Mouse (Mus musculus) bone marrow, adult 2 months (tissue): ENCODE results near the gene Dcbld1. TPM values are rescaled to one million over a fixed set of nuclear protein-coding genes. Genes with fewer than 3 reads are reported as not detected.
A peak's percentile ranks its signal among the peaks of the same experiment; 100 is the strongest.

Experiments used
- H3K27ac ChIP-seq: fragments of 200-500 bp; 2 replicates; pipeline ENCODE4 v1.5.1; 2012; ENCODE audit warnings: low read depth, mild to moderate bottlenecking, control low read depth, inconsistent platforms, low read length; ENCODE audit not compliant: control insufficient read depth, poor library complexity, insufficient read depth
- H3K4me1 ChIP-seq: fragments of 200-500 bp; 2 replicates; pipeline ENCODE4 v1.6.1; 2011; ENCODE audit warnings: low read length; ENCODE audit not compliant: control insufficient read depth, insufficient read depth
- H3K4me3 ChIP-seq: fragments of 200-500 bp; replicated peaks from 2 replicates; pipeline ENCODE3; 2011; ENCODE audit warnings: mild to moderate bottlenecking, low read depth, low read length, control low read depth; ENCODE audit not compliant: control insufficient read depth
- CTCF ChIP-seq: fragments of 200-500 bp; IDR thresholded peaks from 2 replicates; pipeline ENCODE4 v1.5.1; 2011; ENCODE audit warnings: low read length, control low read depth; ENCODE audit not compliant: control insufficient read depth, insufficient read depth
- POLR2A ChIP-seq: fragments of 200-500 bp; IDR thresholded peaks from 2 replicates; pipeline ENCODE4 v1.6.1; 2011; ENCODE audit warnings: low read depth, mild to moderate bottlenecking, control low read depth, low read length, borderline replicate concordance; ENCODE audit not compliant: control insufficient read depth
- WGBS: fragments of 180-500 bp; shearing (Covaris S2); methylation state at CpG from one replicate; pipeline ENCODE4 v1.1.7; 2018; 5-methylcytosine and 5-hydroxymethylcytosine counted together
- polyA plus RNA-seq: library from polyadenylated mRNA; stranded (reverse); fragments of >200 nt; gene quantifications from 2 replicates; pipeline ENCODE4 v1.2.4, GENCODE M21; 2011; ENCODE audit warnings: low replicate concordance; ENCODE audit not compliant: missing spikeins, insufficient read depth, insufficient read length

Gene Dcbld1
- polyA plus RNA-seq, 1 experiment: 2.4 TPM

- TF ChIP-seq POLR2A: no peak
- no peak for TF ChIP-seq CTCF
- no peaks in the 10 kb centered on the region for H3K4me1 ChIP-seq
- no peak overlapping the region for H3K27ac ChIP-seq
- 81% methylated on average over 3 of the region's 3 CpGs for WGBS
- no peak overlapping the region for H3K4me3 ChIP-seq
Observed at GRCm38 (mm10) chr10:52219600-52219999, 13.8 kb upstream of the Dcbld1 start.

GRCm38 (mm10) chr10:52232196-52233176 lies 933 bp upstream of the Dcbld1 start:
- no peak overlapping the region for H3K27ac ChIP-seq
- no peaks in the 10 kb centered on the region; the same call in 1 of the 2 replicates for H3K4me1 ChIP-seq
- no peak for TF ChIP-seq POLR2A
- TF ChIP-seq CTCF: peak; percentile 25; the same call in 1 of the 2 replicates
- H3K4me3 ChIP-seq: no peak overlapping the region
- WGBS: 8% methylated on average over 21 of the region's 21 CpGs

- 1% methylated on average over 39 of the region's 40 CpGs for WGBS
- Histone ChIP-seq H3K27ac (no peak overlapping the region; the same call in 1 of the 2 replicates), H3K4me3 (peak overlapping the region; percentile 45), H3K4me1 (no peaks in the 10 kb centered on the region; the same call in 1 of the 2 replicates)
- TF ChIP-seq POLR2A (no peak), CTCF (no peak)
Observed at GRCm38 (mm10) chr10:52233969-52234653, 692 bp downstream of the Dcbld1 start.

DNA sequence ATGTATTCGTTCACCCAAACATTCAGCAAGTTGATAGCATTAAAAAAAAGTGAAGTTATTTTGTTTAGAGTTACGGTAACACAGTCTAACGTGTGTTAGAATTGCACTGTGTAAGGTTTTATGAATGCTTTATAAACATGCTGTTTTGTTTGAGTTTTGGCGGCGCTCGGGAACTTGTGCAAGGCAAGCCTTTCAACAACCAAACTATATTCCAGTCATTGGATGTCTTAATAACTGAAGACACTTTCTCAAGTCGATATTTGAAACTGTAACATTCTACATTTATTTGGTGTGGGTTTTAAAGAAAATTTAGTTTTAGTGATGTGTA lies 1.2 kb downstream of the Dcbld1 start:
- TF ChIP-seq POLR2A (no peak), CTCF (no peak)
- WGBS: 9% methylated on average over 7 of the region's 7 CpGs
- H3K4me3 ChIP-seq: no peak overlapping the region

DNA sequence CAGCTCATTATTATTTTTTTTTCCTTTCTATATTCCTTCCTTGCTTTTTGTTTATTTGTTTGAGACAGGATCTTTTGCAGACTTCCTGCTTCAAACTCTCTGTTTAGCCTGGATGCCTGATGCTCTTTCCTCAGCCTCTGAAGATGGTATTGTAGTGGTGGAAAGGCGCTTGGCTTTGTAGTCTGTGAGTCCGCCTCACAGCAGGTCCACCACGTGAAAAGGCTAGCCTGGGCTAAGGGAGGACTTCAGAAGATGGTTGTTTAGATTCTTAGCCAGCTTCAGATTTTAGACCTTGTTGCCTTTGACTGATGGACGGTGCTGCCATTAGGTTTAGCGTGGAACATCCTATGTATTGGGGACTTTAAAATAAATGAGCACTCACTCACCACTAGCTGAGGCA lies 2.0 kb downstream of the Dcbld1 start:
- no peak for TF ChIP-seq POLR2A
- TF ChIP-seq CTCF: no peak
- H3K4me1 ChIP-seq: no peaks in the 10 kb centered on the region; the same call in 1 of the 2 replicates
- no peak overlapping the region for H3K4me3 ChIP-seq
- 78% methylated on average over 5 of the region's 5 CpGs for WGBS
- no peak overlapping the region for H3K27ac ChIP-seq

More for the DNA sequence above, 1.2 kb downstream of the Dcbld1 start:
- Histone ChIP-seq H3K27ac (no peak overlapping the region), H3K4me1 (no peaks in the 10 kb centered on the region; the same call in 1 of the 2 replicates)

GRCm38 (mm10) chr10:52242015-52242414 lies 8.6 kb downstream of the Dcbld1 start:
- WGBS: 84% methylated on average over 5 of the region's 5 CpGs
- no peaks in the 10 kb centered on the region for H3K4me1 ChIP-seq
- H3K4me3 ChIP-seq: no peak overlapping the region
- TF ChIP-seq POLR2A (no peak), CTCF (no peak)
- no peak overlapping the region for H3K27ac ChIP-seq

- Histone ChIP-seq H3K4me1 (no peaks in the 10 kb centered on the region), H3K4me3 (no peak overlapping the region), H3K27ac (no peak overlapping the region)
- TF ChIP-seq POLR2A: no peak
- no peak for TF ChIP-seq CTCF
- 69% methylated on average over 7 of the region's 7 CpGs for WGBS
Observed at GRCm38 (mm10) chr10:52242680-52243323, 9.4 kb downstream of the Dcbld1 start.

- H3K27ac ChIP-seq: no peak overlapping the region
- TF ChIP-seq POLR2A (no peak), CTCF (no peak)
- WGBS: 80% methylated on average over 3 of the region's 3 CpGs
- H3K4me1 ChIP-seq: no peaks in the 10 kb centered on the region
- H3K4me3 ChIP-seq: no peak overlapping the region
Observed at GRCm38 (mm10) chr10:52246207-52246606, 12.8 kb downstream of the Dcbld1 start.
